Mouse (Mus musculus) frontal cortex, postnatal 36 days (tissue): ENCODE data around the gene Pax2.

Experiments
- DNase-seq, 2 experiments: peaks; one replicate each; pipeline ENCODE4 v3.0.0; 2022; ENCODE audit warnings: low spot score in 2 of 2

Pax2 gene

GRCm38 (mm10) chr19:44755693-44756420 lies at the start of gene Pax2:
Pax2 (plus strand) TSS chr19:44756045.
- no peak for DNase-seq

- no peak for DNase-seq
Observed at GRCm38 (mm10) chr19:44708885-44709284, 47.0 kb upstream of the Pax2 start.

- DNase-seq, result no peak
Observed at GRCm38 (mm10) chr19:44716731-44717600, 38.9 kb upstream of the Pax2 start.

- no peak for DNase-seq
Observed at GRCm38 (mm10) chr19:44719292-44720193, 36.3 kb upstream of the Pax2 start.

- DNase-seq, result no peak
Observed at GRCm38 (mm10) chr19:44720194-44720521, 35.7 kb upstream of the Pax2 start.

GRCm38 (mm10) chr19:44723611-44724440 lies 32.0 kb upstream of the Pax2 start:
- no peak for DNase-seq

GRCm38 (mm10) chr19:44725951-44726791 lies 29.7 kb upstream of the Pax2 start:
- DNase-seq, result no peak

- DNase-seq, result no peak
Observed at GRCm38 (mm10) chr19:44734116-44734515, 21.7 kb upstream of the Pax2 start.

GRCm38 (mm10) chr19:44734682-44735081 lies 21.2 kb upstream of the Pax2 start:
- no peak for DNase-seq

GRCm38 (mm10) chr19:44740300-44740699 lies 15.5 kb upstream of the Pax2 start:
- no peak for DNase-seq

GRCm38 (mm10) chr19:44741091-44741763 lies 14.6 kb upstream of the Pax2 start:
- DNase-seq, result no peak

- DNase-seq, result no peak
Observed at GRCm38 (mm10) chr19:44741764-44742127, 14.1 kb upstream of the Pax2 start.

GRCm38 (mm10) chr19:44742131-44743020 lies 13.5 kb upstream of the Pax2 start:
- DNase-seq, result no peak

GRCm38 (mm10) chr19:44743021-44743415 lies 12.8 kb upstream of the Pax2 start:
- no peak for DNase-seq

- DNase-seq, result no peak
Observed at GRCm38 (mm10) chr19:44743961-44744520, 11.8 kb upstream of the Pax2 start.

- no peak for DNase-seq
Observed at GRCm38 (mm10) chr19:44745741-44746140, 10.1 kb upstream of the Pax2 start.

- DNase-seq, result no peak
Observed at GRCm38 (mm10) chr19:44746541-44747024, 9.3 kb upstream of the Pax2 start.

GRCm38 (mm10) chr19:44747471-44747870 lies 8.4 kb upstream of the Pax2 start:
- no peak for DNase-seq
